Mouse (Mus musculus) kidney, postnatal 10 days (tissue): ENCODE measurements around the gene 6030498E09Rik.

Experiments used
- DNase-seq: peaks from one replicate; pipeline ENCODE4 v3.0.0; 2021; ENCODE audit warnings: mixed read lengths

The 6030498E09Rik gene

DNA sequence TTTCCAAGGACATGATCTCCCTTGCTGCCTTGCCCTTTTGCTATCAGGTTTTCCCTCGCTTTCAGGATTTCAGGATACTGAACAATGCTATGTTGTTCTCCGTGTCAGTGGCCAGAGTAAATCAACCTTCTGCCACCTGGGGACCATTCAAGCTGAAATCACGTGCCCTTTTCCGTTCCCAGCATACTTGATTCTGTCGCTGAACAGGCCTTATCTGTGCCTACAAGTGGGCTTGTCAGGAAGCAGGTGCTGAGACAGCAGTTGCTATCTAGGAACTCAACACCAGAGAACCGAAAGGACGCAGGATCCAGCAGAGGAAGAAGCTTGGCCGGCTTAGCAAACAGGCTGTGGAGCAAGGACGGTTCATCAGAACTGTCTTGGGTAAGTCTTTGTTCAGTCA lies at the start of gene 6030498E09Rik:
Gene 6030498E09Rik, plus strand, starts transcription at position 194 of the 400 bp plus-strand sequence.
- no peak for DNase-seq

DNA sequence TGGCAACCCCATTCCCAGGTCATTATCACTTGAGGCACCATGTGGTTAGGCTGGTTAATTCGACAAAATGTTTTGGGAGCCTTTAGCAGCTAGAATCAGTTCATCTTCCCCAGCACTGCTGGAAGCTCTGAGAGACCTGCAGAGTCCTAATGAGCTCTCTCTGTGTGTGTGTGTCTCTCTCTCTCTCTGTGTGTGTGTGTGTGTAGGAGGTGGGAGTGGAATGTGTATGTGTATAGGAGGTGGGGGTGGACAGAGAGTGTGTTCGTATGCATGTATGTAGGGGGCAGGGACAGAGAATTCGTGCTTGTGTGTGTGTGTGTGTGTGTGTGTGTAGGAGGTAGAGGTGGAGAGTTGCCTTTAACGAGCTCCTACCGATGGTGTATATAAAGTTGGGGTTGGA lies 42.4 kb upstream of the 6030498E09Rik start:
- no peak for DNase-seq

DNA sequence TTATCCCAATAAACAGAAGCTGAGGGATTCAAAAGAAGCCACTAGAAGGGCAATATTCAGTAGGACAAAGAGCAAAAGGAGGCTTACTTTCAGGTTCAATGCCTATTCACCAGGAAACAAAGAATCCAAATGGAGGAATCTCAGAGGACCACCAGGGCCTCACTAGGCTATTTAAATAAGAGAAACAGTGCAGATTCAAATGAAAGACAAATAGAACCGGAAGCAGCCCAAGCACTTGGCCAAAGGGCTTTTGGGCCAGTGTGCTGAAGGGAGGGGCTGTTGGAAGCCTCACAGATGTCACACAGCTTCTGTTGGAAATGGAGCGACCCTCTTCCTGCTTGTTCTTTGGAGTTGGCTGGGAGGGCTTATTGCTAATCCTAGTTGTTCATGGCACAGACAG lies 41.8 kb upstream of the 6030498E09Rik start:
- peak; percentile 9 for DNase-seq

- no peak for DNase-seq
These were observed 38.8 kb upstream of the 6030498E09Rik start for GRCm38 (mm10) chrX:38733683-38734082.

- peak; percentile 6 for DNase-seq
These were observed 37.3 kb upstream of the 6030498E09Rik start for GRCm38 (mm10) chrX:38734916-38735880.

DNA sequence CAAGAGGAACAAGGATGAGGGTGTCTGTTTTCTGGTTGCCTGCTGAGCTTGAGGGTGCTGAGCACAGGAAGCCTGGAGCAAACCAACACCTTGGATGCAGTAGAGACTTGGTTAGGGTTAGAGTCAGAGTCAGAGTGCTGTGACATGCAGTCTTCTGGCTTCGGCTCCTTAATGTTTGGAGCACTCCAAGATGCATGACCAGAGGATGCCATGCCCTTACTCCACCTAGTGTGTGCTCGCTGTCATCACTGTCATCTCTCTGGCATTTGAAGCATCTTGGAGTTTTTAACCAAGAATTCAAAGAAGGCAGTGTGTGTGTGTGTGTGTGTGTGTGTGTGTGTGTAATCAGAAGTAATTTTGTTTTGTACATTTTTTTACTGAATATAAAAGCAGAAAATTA lies 1.0 kb upstream of the 6030498E09Rik start:
- peak; percentile 5 for DNase-seq

DNA sequence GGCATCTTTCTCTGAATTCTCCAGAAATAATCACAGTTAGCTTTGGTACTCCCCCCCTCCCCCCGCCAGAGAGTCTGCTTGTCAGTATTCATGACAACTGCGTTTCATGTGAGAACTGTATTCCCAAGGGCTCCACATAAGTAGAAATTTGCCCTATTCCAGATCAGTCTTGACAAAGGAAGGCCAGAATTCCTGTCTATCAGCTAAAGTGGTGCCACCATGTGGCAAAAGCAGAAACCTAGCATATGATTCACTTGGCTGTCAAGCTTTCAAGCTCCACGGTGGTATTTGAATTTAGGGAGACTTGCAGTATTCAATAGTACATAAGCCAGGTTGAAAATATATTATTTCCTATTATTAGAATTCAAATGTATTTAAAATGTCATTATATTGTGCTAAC lies 585 bp upstream of the 6030498E09Rik start:
- DNase-seq = peak; percentile 27

DNA sequence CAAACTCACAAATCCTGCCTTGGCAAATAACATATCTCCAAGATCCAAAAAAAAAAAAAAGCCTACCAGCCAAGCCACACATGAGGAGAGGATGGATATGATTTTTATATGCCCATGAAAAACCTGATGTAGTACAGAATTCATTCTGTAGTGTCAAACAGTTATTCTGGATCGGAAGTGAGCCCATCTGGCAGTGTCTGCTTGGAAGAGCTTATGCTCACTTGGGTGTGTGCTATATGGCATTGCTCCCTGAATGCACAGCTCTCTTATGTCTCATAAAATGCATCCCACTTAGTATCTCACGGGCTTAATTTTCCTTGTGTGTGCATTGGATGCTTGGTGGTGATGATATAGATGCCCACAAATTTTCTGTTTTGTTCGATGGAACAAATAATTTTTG lies 21.9 kb downstream of the 6030498E09Rik start:
- DNase-seq = no peak

GRCm38 (mm10) chrX:38813934-38814333 lies 41.5 kb downstream of the 6030498E09Rik start:
- no peak for DNase-seq

DNA sequence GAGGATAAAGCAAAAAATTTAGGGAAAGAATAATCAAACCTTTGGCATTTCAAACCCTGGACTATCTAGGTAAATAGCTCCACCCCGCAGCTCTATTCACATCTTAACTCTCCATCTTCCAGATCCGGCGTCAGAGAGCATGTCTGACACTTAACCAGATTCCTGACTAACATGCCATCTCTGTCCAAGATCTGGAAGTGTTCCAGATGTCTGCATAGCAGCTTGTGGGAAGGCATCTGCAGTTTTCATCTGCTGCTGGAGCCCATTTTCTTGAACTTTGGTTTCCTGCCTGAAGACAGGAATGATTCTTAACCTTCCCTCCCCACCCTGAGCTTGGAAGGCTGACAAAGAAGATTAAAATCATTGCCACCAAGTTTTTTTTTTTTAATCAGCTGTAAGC lies 44.4 kb downstream of the 6030498E09Rik start:
- DNase-seq = peak; percentile 4

DNA sequence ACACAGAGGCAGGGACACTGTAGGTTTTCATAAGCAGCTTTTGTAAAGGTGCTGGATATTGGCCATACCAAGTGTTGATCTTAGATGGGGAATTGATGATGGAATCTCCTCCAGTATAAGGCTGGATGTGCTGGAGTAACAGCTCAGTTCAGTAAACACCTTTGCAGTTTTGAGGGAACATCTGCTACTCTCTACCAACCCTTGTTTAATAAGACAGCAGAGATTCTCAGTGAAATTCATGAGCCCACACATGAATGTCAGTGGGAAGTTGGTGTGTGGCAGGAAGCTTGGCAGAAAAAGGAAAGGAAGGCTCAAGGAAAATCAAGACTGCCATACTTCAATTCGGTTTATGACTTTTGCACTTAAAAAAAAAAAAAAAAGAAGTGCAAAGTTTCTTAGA lies 186.1 kb downstream of the 6030498E09Rik start:
- no peak for DNase-seq

- no peak for DNase-seq
These were observed 223.8 kb downstream of the 6030498E09Rik start for GRCm38 (mm10) chrX:38996265-38996664.
